Mouse (Mus musculus): Measurements from ENCODE around the gene Jarid2. TPM values are rescaled to one million over a fixed set of nuclear protein-coding genes. Genes with fewer than 3 reads are reported as not detected.
"Not testable (repeated sequence)": the region's sequence is repeated elsewhere in the genome, so short reads cannot be mapped to it uniquely, and the experiment has no call there.

Jarid2 gene
- total RNA-seq, 1 experiment, result 190 TPM

DNA sequence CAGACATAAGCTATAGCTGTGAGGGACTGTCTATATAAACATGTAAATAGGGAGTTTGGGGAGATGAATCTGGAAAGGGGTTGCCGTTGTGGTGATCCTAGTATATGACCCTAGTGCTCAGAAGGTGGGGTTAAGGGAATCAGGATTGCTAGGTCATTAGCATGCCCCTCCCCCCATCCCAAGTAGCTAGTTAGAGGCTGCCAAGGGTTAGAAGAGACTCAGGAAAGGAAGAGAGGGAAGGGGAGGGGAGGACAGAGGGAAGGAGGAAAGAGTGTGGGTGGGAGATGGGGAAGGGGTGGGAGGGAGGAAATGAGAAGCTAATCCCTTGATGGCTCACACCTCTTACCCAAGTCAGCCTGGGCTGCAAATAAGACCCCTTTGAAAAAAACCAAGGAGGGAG lies 17.4 kb upstream of the Jarid2 start:
- H3K27ac ChIP-seq (ENCODE audit: insufficient read depth, low read depth, low read length, poor library complexity, severe bottlenecking), result peak overlapping the region; percentile 100; the same call in 1 of the 2 replicates
- in situ Hi-C loops (cut with MboI; ENCODE audit: low sequenced_read_pairs in 2 of 2, unreplicated experiment in 2 of 2), result no loop called here
- 0 out of 4 replicates have a peak overlapping the region, but pooled peaks of 1 of the 2 experiments have one; percentile 5 for H3K4me3 ChIP-seq (ENCODE audit: insufficient read depth in 1 of 2, low read depth in 1 of 2, low read length in 2 of 2, poor library complexity in 1 of 2, severe bottlenecking in 1 of 2)
- no peaks in the 10 kb centered on the region for H3K9me3 ChIP-seq (ENCODE audit: control insufficient read depth, insufficient read depth, low read depth, low read length)
- TF ChIP-seq HCFC1 (IDR thresholded peaks at IDR 0.05; ENCODE audit: borderline replicate concordance, insufficient read depth, low read length) (no peak), ZNF384 (IDR thresholded peaks at IDR 0.05; ENCODE audit: low read depth, low read length) (no peak), ZC3H11A (IDR thresholded peaks at IDR 0.05; ENCODE audit: borderline replicate concordance, low read depth, low read length) (no peak), CHD2 (IDR thresholded peaks at IDR 0.05; ENCODE audit: low read depth, low read length) (no peak), MAFK (IDR thresholded peaks at IDR 0.05; ENCODE audit: insufficient read depth, low read depth, low read length) (no peak)
- peaks cover 15 to 25% of the 10 kb centered on the region in 2 experiments; a peak in 3 of 4 replicates for H3K4me1 ChIP-seq (ENCODE audit: control insufficient read depth in 2 of 2, insufficient read depth in 2 of 2, low read length in 2 of 2, poor library complexity in 1 of 2)
- DNase-seq (ENCODE audit: low read depth, low spot score), result no peak
- no peaks in the 10 kb centered on the region for H3K36me3 ChIP-seq (ENCODE audit: control insufficient read depth, insufficient read depth, low read length, poor library complexity, severe bottlenecking)
- peak overlapping the region; percentile 38; the same call in 1 of the 2 replicates for H3K9ac ChIP-seq (ENCODE audit: insufficient read depth, low read depth, low read length, poor library complexity, severe bottlenecking)

DNA sequence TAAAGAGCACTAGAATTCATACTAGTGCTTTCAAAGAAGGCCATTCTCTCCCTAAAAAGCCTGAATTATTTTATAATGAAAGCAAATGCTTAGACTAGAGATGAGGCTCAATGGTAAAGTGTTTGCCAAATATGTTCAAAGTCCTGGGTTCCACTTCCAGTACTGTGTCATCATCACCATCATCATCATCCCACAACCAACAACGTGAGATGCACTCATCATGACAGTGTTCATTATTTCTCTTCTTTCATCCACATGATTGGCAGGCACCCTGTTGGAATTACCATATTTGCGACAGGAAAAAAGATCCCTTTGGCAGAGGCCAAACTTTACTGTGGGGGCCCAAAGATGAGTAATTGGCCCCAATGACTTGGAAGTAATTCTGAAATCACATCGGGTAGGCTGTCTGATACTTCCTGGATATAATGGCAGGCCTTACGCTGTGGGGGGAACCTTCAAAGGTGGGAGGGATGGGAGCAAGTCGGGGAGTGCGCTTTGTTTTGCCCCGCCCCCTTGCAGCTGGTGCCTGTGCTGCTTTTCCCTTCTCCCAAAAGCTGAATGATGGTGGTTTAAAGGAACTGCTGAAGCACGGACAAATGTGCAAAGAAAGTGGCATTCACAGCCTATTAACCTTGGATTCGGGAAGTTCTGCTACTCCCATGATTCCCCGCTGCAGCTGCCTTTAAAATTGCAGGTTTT lies 13.9 kb upstream of the Jarid2 start:
- TF ChIP-seq ZNF384 (IDR thresholded peaks at IDR 0.05; ENCODE audit: low read depth, low read length) (0 out of 2 replicates have a peak, but pooled peaks have one; percentile 31), CHD2 (IDR thresholded peaks at IDR 0.05; ENCODE audit: low read depth, low read length) (no peak), ZC3H11A (IDR thresholded peaks at IDR 0.05; ENCODE audit: borderline replicate concordance, low read depth, low read length) (no peak)
- Histone ChIP-seq H3K27ac (ENCODE audit: insufficient read depth, low read depth, low read length, poor library complexity, severe bottlenecking) (peak overlapping the region; percentile 81; the same call in 1 of the 2 replicates), H3K4me3 (ENCODE audit: insufficient read depth in 1 of 2, low read depth in 1 of 2, low read length in 2 of 2, poor library complexity in 1 of 2, severe bottlenecking in 1 of 2) (peak overlapping the region in 1 of 2 experiments; percentile 25; a peak in 3 of 4 replicates), H3K4me1 (ENCODE audit: control insufficient read depth in 2 of 2, insufficient read depth in 2 of 2, low read length in 2 of 2, poor library complexity in 1 of 2) (peaks cover 12 to 21% of the 10 kb centered on the region in 2 experiments), H3K9ac (ENCODE audit: insufficient read depth, low read depth, low read length, poor library complexity, severe bottlenecking) (no peak overlapping the region; the same call in 1 of the 2 replicates), H3K9me3 (ENCODE audit: control insufficient read depth, insufficient read depth, low read depth, low read length) (no peaks in the 10 kb centered on the region), H3K36me3 (ENCODE audit: control insufficient read depth, insufficient read depth, low read length, poor library complexity, severe bottlenecking) (no peaks in the 10 kb centered on the region)
- in situ Hi-C loops (cut with MboI; ENCODE audit: low sequenced_read_pairs in 2 of 2, unreplicated experiment in 2 of 2), result no loop called here
- DNase-seq (ENCODE audit: low read depth, low spot score), result no peak

DNA sequence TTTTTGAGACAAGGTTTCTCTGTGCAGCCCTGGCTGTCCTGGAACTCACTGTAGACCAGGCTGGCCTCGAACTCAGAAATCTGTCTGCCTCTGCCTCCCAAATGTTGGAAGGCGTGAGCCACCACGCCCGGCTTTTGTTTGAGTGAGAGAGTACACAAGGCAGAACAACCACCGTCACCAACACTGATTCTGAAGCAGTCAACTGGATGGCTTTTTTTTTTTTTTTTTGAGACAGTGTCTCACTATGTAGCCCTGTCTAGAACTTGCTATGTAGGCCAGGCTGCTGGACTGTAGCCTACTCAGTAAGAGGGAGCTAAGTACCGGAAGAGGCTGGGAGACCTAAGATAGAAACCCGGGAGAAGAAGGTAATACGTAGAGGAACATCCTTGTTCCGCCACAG lies 11.4 kb upstream of the Jarid2 start:
- Histone ChIP-seq H3K9ac (ENCODE audit: insufficient read depth, low read depth, low read length, poor library complexity, severe bottlenecking) (peak overlapping the region; percentile 54; the same call in 1 of the 2 replicates), H3K36me3 (ENCODE audit: control insufficient read depth, insufficient read depth, low read length, poor library complexity, severe bottlenecking) (no peaks in the 10 kb centered on the region), H3K4me1 (ENCODE audit: control insufficient read depth in 2 of 2, insufficient read depth in 2 of 2, low read length in 2 of 2, poor library complexity in 1 of 2) (peaks cover 10 to 30% of the 10 kb centered on the region in 2 experiments), H3K4me3 (ENCODE audit: insufficient read depth in 1 of 2, low read depth in 1 of 2, low read length in 2 of 2, poor library complexity in 1 of 2, severe bottlenecking in 1 of 2) (no peak overlapping the region), H3K27ac (ENCODE audit: insufficient read depth, low read depth, low read length, poor library complexity, severe bottlenecking) (peak overlapping the region; percentile 82; the same call in 1 of the 2 replicates), H3K9me3 (ENCODE audit: control insufficient read depth, insufficient read depth, low read depth, low read length) (no peaks in the 10 kb centered on the region)
- TF ChIP-seq ZNF384 (IDR thresholded peaks at IDR 0.05; ENCODE audit: low read depth, low read length) (peak; percentile 53; the same call in 1 of the 2 replicates), HCFC1 (IDR thresholded peaks at IDR 0.05; ENCODE audit: borderline replicate concordance, insufficient read depth, low read length) (no peak), MAFK (IDR thresholded peaks at IDR 0.05; ENCODE audit: insufficient read depth, low read depth, low read length) (no peak)
- in situ Hi-C loops (cut with MboI; ENCODE audit: low sequenced_read_pairs in 2 of 2, unreplicated experiment in 2 of 2), result no loop called here
- no peak for DNase-seq (ENCODE audit: low read depth, low spot score)

DNA sequence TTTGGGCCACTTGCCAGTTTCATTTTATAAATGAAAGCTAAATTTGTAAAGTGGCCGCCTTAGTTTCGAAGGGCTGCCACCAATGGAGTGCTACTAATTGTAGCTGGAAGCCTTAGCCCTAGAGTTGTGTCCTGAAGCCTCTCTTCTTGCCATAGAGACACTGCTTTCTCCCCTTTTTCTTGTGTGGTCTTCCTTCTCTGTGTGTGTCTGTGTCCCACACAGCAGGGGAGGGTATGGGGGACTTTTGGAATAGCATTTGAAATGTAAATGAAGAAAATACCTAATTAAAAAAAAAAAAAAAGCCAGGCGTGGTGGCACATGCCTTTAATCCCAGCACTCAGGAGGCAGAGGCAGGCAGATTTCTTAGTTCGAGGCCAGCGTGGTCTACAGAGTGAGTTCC lies 10.8 kb upstream of the Jarid2 start:
- Histone ChIP-seq H3K4me1 (ENCODE audit: control insufficient read depth in 2 of 2, insufficient read depth in 2 of 2, low read length in 2 of 2, poor library complexity in 1 of 2) (peaks cover 14 to 33% of the 10 kb centered on the region in 2 experiments), H3K27ac (ENCODE audit: insufficient read depth, low read depth, low read length, poor library complexity, severe bottlenecking) (peak overlapping the region; percentile 82; the same call in 1 of the 2 replicates), H3K9ac (ENCODE audit: insufficient read depth, low read depth, low read length, poor library complexity, severe bottlenecking) (peak overlapping the region; percentile 54; the same call in 1 of the 2 replicates)
- H3K36me3 ChIP-seq (ENCODE audit: control insufficient read depth, insufficient read depth, low read length, poor library complexity, severe bottlenecking); H3K4me3 ChIP-seq (ENCODE audit: insufficient read depth in 1 of 2, low read depth in 1 of 2, low read length in 2 of 2, poor library complexity in 1 of 2, severe bottlenecking in 1 of 2); in situ Hi-C loops (cut with MboI; ENCODE audit: low sequenced_read_pairs in 2 of 2, unreplicated experiment in 2 of 2); DNase-seq (ENCODE audit: low read depth, low spot score); H3K9me3 ChIP-seq (ENCODE audit: control insufficient read depth, insufficient read depth, low read depth, low read length): not testable (repeated sequence)
- TF ChIP-seq ZNF384 (IDR thresholded peaks at IDR 0.05; ENCODE audit: low read depth, low read length), result peak; percentile 84

Data from ES-E14 (cell line).